Mouse (Mus musculus) brain, embryonic 14.5 days (tissue): ENCODE results near the gene Tk1.

Experiments
- CTCF ChIP-seq: fragments of 200-500 bp; IDR thresholded peaks from 2 replicates; pipeline ENCODE4 v1.5.1; 2012; ENCODE audit warnings: inconsistent platforms, mild to moderate bottlenecking, moderate library complexity, borderline replicate concordance; ENCODE audit not compliant: insufficient read depth, insufficient read length; ENCODE audit errors: extremely low read depth
- POLR2A ChIP-seq: fragments of 200-500 bp; IDR thresholded peaks from 2 replicates; pipeline ENCODE4 v1.6.1; 2012; ENCODE audit warnings: mild to moderate bottlenecking, inconsistent platforms, borderline replicate concordance; ENCODE audit not compliant: poor library complexity, insufficient read depth, insufficient read length, severe bottlenecking; ENCODE audit errors: extremely low read depth

GRCm38 (mm10) chr11:117780199-117780515 is 45.7 kb downstream of the Tk1 start:
- TF ChIP-seq POLR2A, result no peak
- TF ChIP-seq CTCF, result no peak
